Mouse (Mus musculus) retina, embryonic 14.5 days (tissue): ENCODE measurements around the gene Cdk10.

Experiments used
- DNase-seq: peaks from one replicate; pipeline ENCODE4 v3.0.0-alpha.2; 2015; ENCODE audit warnings: low spot score

Gene Cdk10

DNA sequence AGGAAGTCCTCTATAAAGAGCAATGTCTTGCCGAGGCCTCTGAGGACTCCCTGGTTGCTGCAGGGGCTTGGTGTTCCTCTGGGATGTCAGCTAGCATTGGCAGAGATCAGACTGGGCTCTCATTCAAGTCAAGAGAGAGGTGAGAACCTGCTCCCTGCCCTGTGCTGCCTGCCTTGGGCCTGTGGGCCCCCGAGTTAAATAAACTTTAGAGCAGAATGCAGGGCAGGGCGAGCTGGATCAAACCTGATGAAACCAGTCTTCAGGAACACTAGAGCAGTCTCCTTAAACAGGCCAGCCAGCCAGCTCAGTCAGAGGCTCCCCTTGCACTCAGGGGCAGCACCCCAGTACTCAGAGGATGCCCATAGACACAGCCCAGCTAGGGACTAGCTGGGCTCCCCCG is 47.3 kb downstream of the Cdk10 start:
- DNase-seq: no peak

DNA sequence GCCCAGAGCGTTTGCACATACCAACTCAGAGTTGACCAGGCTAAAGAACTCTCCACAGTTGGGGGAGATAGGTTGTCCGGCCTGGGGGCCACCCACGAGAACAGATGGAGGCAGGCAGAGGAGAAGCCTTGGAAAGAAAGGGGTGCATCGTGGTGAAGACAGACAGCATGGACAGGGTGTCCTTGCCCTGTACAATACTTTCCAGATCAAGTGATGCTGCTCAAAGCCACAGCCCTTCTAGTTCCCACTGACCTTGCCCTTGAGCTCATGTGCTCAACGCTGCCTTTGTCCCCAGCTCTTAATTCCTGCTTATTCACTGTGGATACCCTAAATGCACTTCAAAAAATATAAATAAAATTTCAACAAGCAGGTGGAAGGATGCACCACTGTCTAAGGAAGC is 49.8 kb downstream of the Cdk10 start:
- no peak for DNase-seq

DNA sequence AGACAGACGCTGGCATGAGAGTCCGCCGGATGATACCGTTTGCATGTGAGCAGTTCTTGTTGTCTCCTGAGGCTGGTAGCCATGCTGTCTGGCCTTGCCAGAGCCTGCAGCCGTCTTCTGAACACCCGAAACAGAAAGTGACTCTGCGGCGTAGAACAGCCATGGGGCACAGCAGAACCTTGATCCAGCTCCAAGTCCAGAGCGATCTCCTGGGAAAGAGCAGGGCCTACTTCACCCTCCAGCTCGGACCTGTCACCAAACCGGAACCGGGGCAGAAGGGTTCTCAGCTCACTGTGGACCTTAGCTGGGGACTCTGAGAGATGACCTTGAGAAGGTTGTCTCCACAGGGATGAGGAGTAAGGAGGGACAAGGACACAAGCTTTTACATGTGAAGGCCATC is 50.5 kb downstream of the Cdk10 start:
- DNase-seq: no peak

DNA sequence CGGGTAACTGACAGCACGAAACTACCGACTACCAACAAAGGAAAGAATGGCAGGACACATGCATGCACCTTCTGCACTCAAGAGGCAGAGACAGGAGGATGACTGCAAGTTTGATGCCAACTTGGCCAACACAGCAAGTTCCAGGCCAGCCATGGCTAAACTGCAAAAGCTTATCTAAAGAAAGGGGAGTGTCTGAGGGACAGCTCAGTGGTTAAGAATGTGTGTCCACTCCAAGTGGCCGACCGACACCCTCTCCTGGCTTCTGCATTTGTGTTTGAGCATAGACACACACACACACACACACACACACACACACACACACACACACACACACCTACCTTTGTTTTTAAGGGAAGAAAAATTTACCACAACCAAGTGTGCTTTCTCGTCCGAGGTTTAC is 53.8 kb downstream of the Cdk10 start:
- no peak for DNase-seq

DNA sequence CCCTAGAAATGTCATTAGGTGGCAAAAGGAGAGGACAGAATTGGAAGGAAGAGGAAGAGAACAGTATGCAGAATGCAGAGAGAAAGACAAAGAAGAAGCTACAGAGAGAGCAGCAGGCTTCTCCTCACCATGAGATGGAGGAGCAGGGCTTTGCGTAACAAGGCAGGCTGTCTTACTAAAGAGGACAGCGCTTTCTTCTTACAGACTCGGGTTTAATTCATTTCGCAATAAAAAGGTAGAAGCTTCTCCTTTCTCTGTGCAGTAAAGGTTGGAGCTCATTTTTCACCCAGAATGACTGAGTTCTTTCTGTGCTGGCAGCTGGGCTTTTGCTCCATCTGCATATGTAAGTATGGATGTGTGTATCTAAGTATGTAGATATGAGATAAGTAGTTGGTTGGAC is 55.2 kb downstream of the Cdk10 start:
- DNase-seq: no peak

DNA sequence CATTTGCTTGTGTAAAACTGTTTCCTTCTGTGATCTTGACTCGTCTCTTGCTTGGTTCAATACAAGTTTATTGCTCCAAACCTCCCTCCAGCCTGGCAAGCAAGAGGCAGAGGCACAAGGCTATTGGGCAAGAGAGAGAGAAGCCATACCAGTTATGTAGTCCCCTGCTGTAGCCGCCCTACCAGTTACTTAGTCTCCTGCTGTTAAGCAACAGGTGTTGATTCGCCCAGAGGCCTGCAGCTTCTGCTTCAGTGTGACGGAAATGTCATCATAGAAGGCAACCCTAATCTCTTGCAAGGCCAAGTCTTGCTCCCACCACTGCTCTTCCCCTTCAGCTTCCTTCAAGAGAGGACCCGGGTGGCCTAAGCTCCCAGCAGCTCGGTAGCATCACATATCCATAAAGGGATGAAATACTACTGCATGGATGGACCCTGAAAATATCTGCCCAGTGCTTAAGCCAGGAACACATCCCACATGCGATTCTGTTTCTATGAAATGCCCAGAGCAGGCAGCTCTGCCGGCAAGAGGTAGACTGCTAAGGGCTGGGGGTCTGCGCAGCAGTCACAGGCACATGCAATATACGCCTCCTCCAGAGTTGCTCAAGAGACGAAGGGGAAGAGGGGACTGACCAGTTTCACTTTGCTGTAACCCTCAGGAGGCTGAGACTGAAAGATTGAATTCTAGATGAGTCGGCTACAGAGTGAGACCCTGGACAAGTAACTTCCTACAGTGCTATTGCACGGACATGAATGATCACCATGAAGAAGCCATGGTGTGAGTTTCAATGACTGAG is 55.9 kb downstream of the Cdk10 start:
- no peak for DNase-seq
